Mouse (Mus musculus): ENCODE results near the gene Glis1.

Gene Glis1

DNA sequence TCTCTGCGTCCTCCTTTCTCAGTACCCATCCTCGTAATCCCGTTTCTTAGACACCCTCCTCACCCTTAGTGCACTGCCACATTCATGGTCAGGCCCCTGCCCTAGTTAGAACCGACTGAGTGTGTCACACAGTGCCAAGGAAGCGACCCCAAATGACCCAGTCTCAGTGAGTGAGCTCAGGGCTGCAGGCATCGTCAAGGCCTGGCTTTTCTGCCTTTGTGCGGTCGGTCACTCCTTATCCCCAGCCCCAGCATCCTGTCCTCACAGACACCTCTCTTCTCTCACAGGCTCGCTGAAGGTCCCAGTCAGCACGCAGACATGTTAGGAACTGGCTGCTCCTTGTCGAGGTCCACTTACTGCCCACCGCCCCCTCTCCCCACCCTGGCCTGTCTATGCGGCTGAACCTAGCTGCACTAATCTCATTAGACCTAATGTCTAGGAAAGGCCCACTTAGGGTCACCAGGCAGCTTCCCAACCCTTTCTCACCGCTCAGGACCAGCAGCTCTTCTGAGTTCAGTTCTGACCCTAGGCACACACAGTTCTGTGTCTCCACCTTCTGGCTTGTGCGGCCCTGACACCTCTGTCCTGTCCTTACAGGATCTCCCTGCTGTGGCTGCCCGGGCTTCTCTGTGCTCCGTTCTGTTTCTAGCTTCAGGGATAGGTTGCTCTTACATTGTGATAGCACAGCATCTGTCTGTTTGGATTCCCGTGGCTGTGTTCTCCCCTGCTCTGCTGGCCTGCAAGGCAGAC, 18.1 kb downstream of the Glis1 start:
- DNase-seq (ENCODE audit: low read depth, low spot score), result no peak

DNA sequence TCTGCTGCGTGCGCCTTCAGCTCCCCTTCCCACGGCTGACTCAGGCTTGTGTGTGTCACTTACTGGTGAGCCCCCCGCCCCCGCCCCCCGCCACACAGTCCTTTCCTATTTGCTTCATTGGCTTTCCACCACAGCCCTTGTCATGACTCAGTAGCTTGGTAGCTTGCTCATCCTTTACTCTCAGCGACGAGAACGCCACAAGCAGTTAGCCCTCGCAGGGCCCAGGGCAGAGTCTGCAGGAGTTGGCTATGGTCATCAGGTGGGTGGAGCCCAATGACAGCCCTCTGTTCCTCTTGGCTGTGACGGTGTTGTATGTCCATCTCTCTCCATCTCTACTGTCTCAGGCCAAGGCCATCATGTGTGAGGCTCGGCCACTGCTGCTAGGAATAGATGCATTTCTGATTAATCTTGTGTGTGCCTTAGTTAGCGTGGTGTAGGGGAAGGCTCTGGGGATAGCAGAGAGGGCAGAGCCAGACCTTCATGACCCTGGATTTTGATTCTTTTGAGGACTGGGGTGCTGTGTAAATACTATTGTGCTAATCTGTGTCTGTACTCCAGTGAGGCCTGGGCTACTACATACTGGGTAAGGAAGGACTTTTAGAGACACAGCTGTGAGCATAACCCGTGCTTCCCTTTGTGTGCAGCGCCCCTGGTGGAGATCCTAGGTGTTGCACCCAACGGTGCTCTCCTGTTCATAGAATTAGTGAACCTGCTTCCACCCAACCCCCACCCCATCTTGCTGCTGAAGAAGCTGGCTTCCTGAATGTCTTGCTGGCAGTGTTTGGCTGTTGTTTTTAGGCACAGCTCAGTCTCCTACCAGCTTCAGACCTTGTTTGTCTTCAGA, 19.0 kb downstream of the Glis1 start:
- DNase-seq (ENCODE audit: low read depth, low spot score), result peak; percentile 72

GRCm38 (mm10) chr4:107457602-107458001, 23.2 kb downstream of the Glis1 start:
- no peak for DNase-seq (ENCODE audit: low read depth, low spot score)

- DNase-seq (ENCODE audit: low read depth, low spot score), result no peak
Observed at GRCm38 (mm10) chr4:107458907-107459306, 24.5 kb downstream of the Glis1 start.

DNA sequence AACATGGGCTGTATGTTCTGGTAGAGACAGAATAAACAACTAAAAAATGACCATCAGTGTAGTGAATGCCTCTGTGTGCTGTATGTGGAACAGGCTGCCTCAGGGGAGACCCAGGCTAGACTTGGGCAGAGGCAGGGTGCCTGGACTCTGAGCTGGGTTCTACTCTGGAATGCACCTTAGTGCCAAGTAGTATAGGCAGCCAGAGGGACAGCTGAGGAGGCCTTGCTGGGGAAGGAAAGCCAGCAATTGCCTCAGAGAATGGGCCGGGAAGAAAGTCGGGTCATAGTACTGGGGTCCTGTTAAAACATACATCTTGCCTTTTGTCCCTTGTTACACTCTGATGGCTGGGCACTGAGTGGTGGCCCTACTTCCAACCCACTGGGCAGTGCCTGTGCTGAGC, 25.1 kb downstream of the Glis1 start:
- no peak for DNase-seq (ENCODE audit: low read depth, low spot score)

DNA sequence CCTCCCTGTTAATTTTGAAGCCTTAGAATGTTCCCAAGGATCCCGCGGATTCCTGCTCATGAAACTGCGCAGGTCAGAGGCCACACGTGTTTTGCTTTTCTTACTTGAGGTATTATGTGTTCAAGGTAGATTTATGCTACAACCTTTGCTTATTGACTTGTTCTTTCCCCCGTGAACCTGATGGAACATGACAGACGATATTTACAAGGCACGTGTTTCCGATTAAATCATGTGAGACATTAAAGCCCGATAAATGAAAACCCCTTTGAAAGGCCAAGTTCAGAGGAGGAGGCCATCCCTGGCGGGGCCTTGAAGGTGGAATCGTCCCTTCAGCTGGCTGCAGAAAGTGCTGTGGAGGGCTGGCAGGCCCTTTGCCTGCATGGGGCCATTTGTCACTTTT, 26.1 kb downstream of the Glis1 start:
- no peak for DNase-seq (ENCODE audit: low read depth, low spot score)

GRCm38 (mm10) chr4:107467831-107468230, 33.4 kb downstream of the Glis1 start:
- DNase-seq (ENCODE audit: low read depth, low spot score), result no peak

DNA sequence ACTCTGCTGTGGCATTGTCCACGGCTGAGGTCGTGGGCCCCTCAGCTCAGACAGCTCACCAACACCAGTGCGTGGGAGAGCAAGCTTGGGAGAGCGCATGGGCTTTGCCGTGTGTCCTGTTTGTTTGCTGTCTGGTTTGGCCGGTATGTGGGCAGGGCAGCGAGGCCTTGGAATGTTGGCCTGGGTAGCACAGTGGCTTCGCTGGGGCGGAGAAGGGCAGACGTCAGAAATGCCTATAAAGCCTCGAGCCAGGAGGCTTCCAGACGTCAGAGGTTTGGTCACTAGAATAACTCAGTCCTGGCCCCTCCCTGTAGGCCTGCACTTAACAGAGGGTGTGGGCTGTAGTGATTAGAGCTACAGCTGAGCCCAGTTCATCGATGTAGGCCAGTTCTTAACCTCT, 33.9 kb downstream of the Glis1 start:
- no peak for DNase-seq (ENCODE audit: low read depth, low spot score)

DNA sequence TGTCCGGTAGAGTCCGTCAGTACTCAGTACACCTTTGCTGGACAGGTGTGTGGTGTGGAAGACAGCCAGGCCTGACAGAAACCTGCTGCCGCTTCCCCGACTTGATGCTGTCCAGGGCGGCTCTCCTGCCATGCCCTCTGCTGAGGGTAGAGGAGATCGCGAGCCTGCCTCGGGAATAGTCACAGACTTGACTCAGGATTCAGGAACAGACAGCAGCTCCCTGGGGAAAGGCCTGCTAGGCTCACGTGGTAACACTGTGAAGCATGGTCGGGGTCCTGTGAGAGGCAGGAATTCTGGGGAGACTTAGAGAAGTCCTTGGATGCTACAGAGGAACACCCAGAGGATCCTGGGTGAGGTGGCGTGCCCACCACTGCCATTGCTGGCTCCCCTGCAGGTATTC, 34.4 kb downstream of the Glis1 start:
- DNase-seq (ENCODE audit: low read depth, low spot score), result no peak

DNA sequence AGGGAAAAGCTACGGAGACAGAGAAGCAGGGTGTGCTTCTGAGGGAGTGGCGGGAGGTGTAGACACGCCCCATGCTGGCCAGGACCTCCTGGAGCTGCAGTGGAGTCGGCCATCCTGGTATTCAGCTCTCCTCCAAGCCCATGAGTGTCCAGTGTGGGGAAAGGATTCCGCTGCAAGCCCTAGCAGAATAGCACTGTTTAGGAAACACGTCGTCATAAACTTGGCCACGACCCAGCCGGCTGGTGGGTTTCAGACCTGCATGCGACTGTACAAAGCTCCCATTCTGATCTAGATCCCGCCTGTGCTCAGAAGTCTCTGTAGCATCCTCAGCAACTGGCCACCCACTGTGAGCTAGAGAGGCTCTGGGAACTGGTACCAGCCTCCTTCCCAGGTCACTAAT, 41.9 kb downstream of the Glis1 start:
- no peak for DNase-seq (ENCODE audit: low read depth, low spot score)

DNA sequence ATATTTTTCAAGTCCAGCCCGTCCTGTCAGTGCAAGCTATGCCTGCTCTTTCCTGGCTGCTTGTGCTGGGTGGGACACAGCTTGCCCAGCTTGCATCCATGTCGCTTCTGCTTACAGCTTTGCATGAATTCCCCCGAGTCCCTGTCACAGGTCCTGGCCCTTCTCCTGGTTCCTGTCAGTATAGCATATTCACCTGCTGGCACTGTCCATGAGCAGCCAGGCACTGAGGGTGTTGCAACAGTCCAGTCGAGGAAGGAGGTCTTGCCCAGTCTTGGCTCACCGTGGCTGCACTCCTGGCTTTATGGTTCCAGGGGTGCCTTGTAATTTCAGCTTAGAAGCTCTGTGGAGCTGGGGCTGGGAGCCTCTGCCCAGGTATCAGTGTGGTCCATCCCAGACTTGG, 44.6 kb downstream of the Glis1 start:
- no peak for DNase-seq (ENCODE audit: low read depth, low spot score)

DNA sequence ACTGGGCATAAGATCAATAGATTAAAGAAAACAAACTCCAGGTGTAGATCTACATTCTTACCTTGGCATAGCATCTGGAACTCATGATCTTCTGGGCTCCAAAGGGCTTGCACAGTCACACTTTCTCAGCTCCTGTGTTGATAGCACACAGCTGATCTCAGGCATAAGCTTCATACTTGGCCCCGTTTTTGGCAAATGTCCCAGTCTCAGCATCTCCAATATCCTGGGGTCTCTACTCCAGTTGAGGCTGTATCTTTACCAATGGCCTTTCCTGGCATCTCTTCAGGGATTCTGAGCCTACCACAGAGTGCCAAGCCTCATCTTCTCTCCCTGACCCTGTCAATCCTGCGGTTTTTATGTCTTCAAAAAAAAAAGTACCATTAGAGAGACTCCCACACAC, 48.1 kb downstream of the Glis1 start:
- DNase-seq (ENCODE audit: low read depth, low spot score), result no peak

DNA sequence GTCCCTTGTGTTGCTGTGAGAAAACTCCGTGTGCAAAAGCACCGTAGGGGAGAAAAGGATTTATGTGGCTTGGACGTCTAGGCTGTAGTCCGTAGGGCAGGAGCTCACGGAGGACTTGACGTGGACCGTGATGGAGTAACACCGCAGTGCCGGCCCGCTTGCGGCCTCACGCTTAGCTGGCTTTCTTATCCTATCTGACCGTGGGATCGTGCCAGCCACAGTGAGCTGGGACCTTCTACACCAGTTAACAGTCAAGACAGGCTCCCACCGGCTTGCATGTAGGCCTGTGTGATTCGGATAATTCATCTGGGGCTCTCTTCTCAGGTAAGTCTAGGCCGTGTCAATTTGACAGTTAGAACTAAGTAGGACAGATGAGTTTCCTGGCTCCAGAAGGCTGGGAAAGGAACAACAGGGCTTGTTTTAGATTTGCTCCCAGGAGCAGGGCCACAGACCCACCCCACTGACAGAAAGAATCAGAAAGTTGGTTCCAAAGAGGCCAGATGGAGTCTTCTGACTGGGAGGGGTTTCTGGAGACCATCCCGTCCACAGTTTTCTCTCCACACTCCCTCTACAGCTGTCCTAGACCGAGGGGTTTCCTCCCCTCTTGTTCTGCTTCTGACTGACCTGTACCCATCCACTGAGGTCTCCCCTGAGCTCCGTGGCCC, 49.3 kb downstream of the Glis1 start:
- DNase-seq (ENCODE audit: low read depth, low spot score), result no peak

DNA sequence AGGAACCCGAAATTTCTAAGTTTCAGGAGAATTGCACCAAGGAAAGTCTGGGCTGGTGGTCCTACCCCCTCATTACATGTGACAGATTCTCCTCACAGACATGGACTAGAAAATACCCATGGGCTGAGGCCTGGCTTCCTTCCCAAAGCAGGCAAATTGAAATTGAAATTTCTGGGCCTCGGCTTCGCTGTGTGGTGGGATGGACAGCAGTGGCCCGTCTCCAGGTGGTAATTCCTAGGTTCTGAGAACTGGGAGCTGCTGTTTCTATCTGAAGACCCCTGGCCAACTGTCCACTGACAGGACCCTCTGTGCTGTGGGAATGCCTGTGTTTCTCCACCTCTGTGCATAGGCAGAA, 49.8 kb downstream of the Glis1 start:
- no peak for DNase-seq (ENCODE audit: low read depth, low spot score)

DNA sequence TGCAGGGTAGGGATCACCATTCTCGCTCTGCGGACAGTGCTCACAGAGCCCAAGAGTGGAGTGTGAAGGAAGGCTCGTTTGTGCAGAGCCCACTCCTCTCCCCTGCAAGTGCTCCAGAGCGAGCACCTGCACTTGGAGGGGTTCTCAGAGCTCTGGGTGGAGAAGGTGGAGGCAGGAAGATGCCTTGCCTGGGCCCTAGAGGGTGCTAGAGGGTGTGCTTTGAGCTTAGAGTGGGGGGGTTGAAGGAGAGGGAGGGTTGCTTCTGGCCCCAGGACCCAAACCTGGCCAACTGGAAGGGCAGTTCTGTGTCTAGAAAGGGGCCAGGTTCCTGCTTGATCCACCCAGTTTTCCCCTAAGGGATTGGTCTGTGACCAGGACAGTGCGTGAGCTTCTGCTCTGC, 51.5 kb downstream of the Glis1 start:
- DNase-seq (ENCODE audit: low read depth, low spot score), result no peak

DNA sequence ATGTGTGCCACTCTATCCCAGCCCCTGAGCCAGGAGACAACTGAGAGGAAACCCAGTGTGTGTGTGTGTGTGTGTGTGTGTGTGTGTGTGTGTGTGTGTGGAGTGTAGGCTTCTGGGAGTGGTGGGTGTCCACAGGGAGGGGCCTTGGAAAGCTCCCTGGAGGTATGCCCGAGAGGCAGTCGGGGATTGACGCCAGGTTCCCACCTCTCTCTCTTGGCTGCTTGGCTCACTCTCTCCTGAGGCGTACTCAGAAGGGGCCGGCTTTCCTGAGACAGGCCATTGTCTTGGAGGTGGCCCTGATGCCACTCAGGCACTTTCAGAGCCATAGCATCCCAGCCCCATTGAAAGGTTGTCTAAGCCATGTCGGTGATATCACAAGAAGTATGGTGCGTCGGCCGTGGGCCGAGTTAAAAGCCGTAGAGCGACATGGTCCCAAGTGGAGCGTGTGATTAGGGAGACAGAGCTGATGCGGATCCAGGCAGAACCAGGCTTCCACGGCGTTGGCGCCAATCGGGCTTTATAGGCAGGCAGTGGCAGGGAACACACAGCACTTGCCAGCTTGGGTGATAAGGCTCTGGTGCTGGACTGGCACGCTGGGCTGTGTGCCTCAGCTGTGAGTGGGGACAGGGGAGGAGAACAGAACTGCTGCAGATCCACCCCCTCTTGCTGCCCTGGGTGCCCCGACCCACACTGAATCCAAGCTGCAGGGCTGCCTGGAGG, 54.9 kb downstream of the Glis1 start:
- no peak for DNase-seq (ENCODE audit: low read depth, low spot score)

GRCm38 (mm10) chr4:107492991-107493390, 58.6 kb downstream of the Glis1 start:
- no peak for DNase-seq (ENCODE audit: low read depth, low spot score)

DNA sequence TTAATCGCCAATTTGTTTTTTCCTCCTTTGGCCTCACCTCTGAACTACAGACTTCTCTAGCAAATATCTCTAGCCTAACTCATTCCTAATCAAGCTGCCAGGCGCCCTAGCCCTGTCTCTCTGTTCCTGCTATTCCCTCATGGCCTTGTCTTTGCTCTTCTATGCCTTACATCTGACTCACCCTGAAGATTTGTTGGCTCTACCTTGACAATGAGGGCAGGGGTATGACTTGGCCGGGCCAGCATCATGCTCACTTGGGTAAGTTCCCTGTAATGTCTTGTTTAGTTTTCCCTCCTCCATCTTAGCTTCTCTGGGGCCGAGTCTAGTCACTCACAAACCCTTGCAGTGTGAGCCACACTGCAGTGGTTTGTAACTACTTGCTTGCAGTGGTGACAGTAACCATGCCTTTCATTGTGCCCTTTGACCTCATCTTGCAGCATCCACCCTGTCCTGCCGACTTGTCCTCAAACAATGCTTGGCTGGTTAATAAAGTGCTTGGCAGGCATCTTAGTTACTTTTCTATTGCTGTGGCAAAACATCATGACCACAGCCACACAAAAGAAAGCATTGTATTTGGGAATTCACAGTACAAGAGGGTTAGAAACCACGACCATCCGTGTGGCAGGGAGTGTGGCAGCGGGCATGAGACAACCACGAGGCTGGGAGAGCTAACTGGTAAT, 61.5 kb downstream of the Glis1 start:
- DNase-seq (ENCODE audit: low read depth, low spot score), result no peak

GRCm38 (mm10) chr4:107497430-107497935, 63.1 kb downstream of the Glis1 start:
- DNase-seq (ENCODE audit: low read depth, low spot score), result no peak

DNA sequence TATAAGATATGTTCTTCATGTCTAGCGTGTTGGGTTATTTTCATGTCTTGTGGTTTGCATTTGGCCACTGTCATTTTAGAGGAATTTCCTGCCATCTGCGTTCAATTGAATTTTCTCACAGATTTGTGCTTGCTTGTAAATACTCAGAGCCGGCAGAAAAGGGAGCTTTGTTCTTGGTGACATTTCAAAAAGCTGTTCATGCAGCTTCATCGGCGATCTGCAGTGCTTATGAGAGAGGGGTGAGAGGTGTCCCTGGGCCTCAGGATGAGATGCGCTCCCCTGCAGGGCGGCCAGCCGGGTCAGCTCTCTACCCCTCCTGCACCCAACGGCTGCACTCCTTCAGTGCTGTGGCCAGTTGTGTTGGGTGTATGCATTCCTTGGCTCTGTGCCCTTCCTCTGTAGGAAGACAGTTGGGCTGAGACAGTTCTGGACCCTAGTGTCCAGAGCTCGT, 68.2 kb downstream of the Glis1 start:
- DNase-seq (ENCODE audit: low read depth, low spot score), result no peak

GRCm38 (mm10) chr4:107514981-107515380, 80.6 kb downstream of the Glis1 start:
- no peak for DNase-seq (ENCODE audit: low read depth, low spot score)
